Comparison of ENCODE assay signal across 11 mouse cellular contexts in genomic region chr7:102305596-102305995, GRCm38 (mm10).
"Had no signal": no experiment of that assay in that cellular context is flagged by ENCODE, and none has a peak within 500 bp of the region (broad histone marks: within the 10 kb centered on the region; RNA-seq: fewer than 3 reads in every experiment).

No protein-coding gene starts in this region.

- H3K4me1 ChIP-seq: limb, embryonic 15.5 days; liver, embryonic 12.5 days; lung, embryonic 15.5 days; midbrain, embryonic 12.5 days; neural tube, embryonic 13.5 days had no signal

- H3K4me2 ChIP-seq: limb, embryonic 15.5 days; liver, embryonic 12.5 days; lung, embryonic 15.5 days; midbrain, embryonic 12.5 days; neural tube, embryonic 13.5 days had no signal

- H3K4me3 ChIP-seq: limb, embryonic 15.5 days; liver, embryonic 12.5 days; lung, embryonic 15.5 days; midbrain, embryonic 12.5 days; neural tube, embryonic 13.5 days had no signal

- H3K9ac ChIP-seq: limb, embryonic 15.5 days; liver, embryonic 12.5 days; lung, embryonic 15.5 days; midbrain, embryonic 12.5 days; neural tube, embryonic 13.5 days had no signal

- H3K36me3 ChIP-seq: limb, embryonic 15.5 days; liver, embryonic 12.5 days; lung, embryonic 15.5 days; midbrain, embryonic 12.5 days; neural tube, embryonic 13.5 days had no signal

- ATAC-seq: liver, embryonic 12.5 days; midbrain, embryonic 16.5 days had no signal

- H3K27me3 ChIP-seq: limb, embryonic 15.5 days; liver, embryonic 12.5 days; lung, embryonic 15.5 days; midbrain, embryonic 12.5 days; neural tube, embryonic 13.5 days had no signal

- H3K9me3 ChIP-seq: limb, embryonic 15.5 days; liver, embryonic 12.5 days; lung, embryonic 15.5 days; midbrain, embryonic 12.5 days; neural tube, embryonic 13.5 days had no signal

- DNase-seq: retina, postnatal 1 day; right cerebral cortex, postnatal 4 days; spleen, adult 18-20 months; thymus, adult 18-20 months; thymus, postnatal 14 days had no signal

- H3K27ac ChIP-seq: limb, embryonic 15.5 days; liver, embryonic 12.5 days; lung, embryonic 15.5 days; midbrain, embryonic 12.5 days; neural tube, embryonic 13.5 days had no signal
